Mouse (Mus musculus) A20 (cell line): ENCODE measurements at regions not wholly inside any gene's neighbourhood (a gene's known extent, or its start where the extent isn't known, plus 50 kb on each side); places are given as distances from the start of the nearest gene placed in this dataset.
"Not testable (repeated sequence)": the region's sequence is repeated elsewhere in the genome, so short reads cannot be mapped to it uniquely, and the experiment has no call there.

Experiments
- DNase-seq: peaks from one replicate; pipeline ENCODE4 v3.0.0-alpha.2; 2011; ENCODE audit warnings: low read depth, low spot score

DNA sequence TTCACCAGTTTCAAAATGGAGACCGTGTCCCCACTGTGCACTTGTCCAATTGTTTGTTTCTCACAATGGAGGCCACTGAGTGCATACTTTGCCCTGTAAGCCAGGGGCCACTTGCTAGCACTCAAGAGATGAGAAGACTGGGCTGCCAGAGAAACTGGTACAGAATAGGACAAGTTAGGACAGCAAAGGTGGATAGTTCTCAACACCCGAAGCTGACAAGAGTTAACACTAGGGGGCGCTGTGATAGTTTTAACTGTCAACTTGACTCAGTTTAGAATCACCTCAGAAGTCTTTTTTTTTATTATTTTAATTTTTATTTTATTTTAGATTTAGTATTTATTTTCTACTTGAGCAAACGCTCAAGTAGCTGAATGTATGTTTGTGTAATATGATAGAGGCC is 188.2 kb upstream of the Asap2 start:
- not testable (repeated sequence) for DNase-seq

DNA sequence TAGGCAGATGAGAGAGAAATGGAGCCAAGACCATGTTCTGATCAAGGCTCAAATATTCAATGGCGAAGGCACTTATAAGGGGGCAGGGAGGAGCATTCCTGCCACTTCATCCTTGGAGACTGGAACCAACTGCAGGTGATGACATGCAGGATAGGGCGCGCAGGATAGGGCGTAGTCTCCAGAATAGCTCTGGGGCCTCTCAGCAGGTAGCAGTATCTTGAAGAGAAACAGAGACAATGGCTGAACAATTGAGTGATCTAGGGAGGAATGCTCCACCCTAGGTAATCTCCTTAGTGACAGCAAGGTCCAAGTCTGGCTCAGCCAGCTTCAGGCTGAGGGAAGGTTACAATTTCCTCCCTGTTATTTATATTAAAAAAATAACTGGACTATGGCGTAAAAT is 184.8 kb upstream of the Asap2 start:
- DNase-seq: not testable (repeated sequence)

DNA sequence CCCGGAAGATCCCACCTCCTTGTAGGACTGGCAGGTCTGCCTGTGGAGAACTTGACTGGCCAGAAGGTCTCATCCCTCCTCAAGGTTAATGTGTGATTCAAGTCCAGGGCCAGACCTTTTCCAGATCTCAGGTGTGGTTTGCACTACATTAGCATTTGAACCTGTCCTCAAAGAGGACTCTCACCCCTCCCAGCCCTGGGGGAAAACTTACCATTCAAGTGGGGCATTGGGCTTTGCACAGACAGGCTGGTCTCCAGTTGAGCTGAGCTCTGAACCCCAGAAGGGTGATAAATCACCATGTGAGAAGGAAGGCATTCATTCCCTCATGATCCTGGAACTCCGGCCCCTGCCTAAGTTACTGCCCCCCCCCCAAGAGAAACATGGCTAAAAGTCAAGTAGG is 183.6 kb upstream of the Asap2 start:
- no peak for DNase-seq

DNA sequence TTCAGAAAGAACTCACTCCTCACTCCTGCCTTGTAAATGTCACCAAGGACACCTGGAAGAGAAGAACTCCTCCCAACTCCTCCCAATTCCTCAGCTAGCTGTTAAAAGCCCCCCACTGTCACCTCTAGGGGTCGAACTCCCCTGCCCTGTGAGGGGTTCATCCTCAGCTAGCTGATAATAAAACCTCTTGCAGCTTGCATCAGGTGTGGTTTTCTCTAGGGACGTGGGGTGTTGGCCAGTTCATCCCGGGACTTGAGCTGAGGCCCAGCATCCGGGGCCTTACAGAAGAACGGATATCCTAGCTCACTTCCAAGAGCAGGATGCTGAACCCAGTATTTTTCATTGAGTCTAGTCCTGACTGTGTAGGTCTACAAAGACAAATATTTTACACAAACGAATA is 176.4 kb upstream of the Asap2 start:
- not testable (repeated sequence) for DNase-seq

DNA sequence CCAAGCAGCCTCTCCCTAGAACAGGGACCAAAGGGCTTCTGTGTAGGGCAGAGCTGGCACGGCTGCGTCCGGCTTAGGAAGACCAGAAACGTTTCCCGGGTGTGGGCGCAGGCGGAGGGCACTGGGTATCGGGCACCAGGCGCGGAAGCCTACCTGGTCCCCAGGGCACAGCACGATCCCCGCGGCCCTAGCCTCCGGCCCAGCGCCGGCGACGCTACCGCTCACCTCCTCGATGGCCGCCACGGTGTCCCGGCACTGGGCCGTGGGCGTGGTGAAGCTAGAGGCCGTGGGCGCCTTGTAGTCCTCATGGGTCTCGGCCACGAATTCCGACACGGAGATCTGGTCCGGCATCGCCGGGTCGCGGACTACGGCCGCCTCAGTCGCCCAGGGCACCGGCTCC is 175.1 kb upstream of the Asap2 start:
- not testable (repeated sequence) for DNase-seq

DNA sequence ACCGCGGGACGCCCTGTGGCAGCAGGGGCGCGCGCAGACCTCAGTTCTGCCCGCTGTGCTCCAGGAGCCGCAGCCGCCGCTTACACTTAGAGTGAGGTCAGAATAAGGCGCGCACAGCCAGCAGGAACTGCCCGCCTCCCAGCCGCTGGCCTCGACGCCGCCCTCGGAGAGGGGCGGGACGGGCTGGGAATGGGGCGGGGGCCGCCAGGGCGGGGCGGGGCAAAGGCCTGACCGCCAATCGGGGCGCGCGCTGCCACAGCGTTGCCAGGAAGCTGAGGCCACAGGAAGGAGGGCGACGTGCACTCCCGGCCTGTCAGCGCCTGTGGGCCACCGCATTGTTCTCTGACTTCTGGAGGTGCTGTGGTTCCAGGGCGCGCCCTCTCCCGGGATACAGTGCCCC is 174.7 kb upstream of the Asap2 start:
- no peak for DNase-seq

DNA sequence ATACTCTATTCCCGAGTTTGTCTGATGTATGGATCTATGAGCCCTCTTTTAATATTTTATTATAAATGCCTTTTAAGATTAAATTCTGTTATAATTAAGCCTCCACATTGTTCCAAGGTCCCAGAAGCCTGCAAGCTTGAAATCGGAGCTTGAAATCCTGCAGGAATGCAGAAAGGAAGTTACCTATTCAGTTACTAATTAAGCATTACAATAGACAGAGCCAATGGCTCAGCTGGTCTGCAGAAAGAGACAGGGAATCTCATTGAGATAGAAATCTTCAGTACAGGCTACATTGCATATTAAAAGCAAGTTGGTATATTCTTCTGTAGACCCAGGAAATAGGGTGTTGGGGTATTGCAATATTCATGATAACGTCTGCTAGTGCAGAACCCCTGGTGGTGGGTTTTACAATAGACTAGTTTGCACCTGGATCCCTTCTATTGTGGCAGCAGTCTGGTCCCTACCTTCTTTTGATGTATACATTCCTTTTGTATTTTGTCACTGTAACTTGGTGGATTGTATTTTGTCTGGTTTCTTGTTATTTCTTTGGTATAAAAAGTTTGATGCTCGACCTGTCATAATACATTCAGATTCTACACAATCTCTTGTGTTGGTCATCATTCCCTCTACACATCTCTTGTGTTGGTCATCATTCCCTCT is 146.5 kb upstream of the Asap2 start:
- DNase-seq: not testable (repeated sequence)

DNA sequence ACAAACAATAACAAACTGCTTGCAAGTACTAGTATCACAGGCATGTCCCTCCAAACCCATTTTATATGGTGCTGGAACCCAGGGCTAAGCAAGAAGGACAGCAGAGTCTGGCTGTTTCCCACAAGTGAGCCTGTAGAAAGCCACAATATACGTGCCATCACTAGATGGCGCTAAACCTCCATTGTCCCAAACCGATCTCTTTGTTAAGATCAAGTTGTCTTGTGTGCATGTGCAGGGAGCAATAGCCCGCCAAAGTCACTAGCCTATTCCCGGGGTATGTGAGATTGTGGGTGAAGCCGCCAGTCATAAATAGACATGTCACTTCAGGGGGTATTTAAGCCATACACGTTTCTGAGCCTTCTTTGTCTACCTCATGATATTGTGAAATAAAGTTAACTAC is 145.4 kb upstream of the Asap2 start:
- DNase-seq: peak; percentile 34

DNA sequence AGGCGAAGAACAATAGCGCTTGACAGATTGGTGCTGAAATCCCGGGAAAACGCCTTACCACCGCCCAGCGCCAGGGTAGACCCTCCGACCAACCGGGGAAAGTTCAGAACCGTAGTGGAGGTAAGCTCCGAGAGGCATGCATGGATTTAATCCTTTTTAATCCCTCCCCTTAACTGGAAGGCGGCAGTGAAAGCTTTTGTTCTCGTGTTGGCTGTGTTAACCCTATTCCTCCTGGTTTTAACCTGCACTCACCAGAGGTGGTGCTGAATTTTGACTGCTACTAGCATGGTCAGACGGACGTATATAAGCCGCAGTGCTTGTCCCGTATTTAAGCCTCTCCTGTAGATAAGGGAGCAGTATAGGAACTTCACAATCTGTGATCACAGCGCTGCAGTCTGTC is 145.0 kb upstream of the Asap2 start:
- DNase-seq: no peak

DNA sequence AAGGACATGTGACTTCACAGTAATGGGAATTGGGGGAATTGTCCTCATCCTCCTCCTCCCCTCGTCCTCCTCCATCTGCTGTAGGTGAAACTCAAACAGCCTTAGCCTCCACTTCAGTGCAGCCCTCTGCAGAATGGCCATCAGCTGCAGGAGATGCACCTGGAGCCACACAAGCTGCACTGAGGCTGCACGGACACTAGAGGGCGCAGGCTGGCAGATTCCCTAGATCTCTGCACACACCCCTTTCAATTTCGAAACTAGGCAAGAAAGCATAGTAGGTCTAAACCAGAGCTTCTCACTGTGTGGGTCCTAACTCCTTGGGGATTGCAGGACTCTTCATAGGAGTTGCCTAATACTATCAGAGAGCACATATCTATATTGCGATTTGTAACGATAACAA is 106.2 kb upstream of the Asap2 start:
- not testable (repeated sequence) for DNase-seq

DNA sequence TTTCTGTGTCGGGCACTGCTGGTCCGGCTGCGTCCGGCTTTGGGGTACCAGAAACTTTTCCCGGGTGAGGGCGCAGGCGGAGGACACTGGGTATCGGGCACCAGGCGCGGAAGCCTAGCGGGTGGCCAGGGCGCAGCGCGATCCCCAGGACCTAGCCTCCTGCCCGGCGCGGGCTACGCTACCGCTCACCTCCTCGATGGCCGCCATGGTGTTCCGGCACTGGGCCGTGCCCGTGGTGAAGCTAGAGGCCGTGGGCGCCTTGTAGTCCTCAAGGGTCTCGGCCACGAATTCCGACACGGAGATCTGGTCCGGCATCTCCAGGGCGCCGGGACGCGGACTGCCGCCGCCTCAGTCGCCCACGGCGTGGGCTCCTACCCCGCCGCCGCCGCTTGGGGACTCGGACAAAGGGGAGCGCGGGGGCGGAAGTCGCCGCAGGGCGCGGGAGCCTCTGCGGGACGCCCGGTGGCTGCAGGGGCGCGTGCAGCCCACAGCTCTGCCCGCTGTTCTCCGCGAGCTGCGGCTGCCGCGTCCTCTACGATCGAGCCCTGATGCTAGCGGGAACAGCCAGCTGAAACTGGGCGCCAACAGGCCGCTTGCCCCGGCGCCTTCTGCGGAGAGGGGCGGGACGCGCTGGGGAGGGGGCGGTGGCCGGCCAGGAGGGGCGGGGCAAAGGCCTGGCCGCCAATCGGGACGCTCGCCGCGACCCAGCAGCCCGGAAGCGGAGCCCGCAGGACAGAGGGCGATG is 69.4 kb upstream of the Asap2 start:
- peak; percentile 88 for DNase-seq

DNA sequence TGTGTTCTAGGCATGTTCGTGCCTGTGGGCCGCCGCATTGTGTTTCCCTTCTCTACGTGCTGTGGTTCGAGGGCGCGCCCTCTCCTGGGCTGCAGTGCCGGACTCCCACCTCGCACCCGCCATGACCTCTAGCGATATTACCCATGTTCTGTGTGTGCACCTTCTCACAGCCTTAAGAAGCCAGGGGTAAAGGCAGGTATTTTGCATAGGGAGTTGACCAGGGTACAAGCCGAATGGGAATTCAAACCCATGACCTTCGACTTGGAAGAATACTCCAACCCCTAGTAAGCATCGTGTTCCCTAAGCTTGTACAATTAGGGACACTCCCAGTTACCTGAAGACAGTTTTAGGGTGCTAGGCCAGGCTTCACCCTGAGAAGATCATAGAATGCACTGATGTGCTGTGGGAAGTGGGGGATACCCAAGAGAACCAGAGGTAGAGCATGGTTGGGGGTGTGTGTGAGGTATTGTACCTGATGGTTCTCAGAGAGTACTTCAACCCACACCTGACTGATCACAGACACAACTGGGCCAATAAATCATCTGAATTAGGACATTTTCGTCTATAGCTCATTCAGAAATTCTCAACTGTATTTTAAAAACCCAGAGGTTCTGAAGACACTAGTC is 68.7 kb upstream of the Asap2 start:
- DNase-seq: peak; percentile 65

DNA sequence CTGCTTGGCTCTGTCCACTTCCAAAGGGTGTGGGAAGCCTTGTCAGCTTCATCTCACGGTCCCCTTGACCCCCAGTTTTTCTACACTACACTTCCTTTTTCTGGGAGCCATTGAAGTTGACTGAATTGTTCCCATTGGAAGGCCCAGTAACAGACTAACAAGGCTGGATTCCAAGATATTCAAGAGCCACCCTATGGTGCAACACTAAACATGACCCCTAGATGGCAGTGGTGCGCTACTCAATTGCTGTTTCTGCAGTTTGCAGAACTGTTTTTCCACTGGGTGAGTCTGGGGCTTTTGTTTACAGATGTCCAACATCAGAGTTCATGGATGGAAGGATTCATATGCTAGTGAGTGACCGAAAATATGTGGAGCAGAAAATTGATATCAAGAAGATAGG is 61.3 kb upstream of the Asap2 start:
- peak; percentile 40 for DNase-seq
